Mouse (Mus musculus): ENCODE measurements around the gene Whrn. TPM values are rescaled to one million over a fixed set of nuclear protein-coding genes. Genes with fewer than 3 reads are reported as not detected.

Whrn gene
- polyA plus RNA-seq, 1 experiment from 2014 or later, result 3.8 TPM

DNA sequence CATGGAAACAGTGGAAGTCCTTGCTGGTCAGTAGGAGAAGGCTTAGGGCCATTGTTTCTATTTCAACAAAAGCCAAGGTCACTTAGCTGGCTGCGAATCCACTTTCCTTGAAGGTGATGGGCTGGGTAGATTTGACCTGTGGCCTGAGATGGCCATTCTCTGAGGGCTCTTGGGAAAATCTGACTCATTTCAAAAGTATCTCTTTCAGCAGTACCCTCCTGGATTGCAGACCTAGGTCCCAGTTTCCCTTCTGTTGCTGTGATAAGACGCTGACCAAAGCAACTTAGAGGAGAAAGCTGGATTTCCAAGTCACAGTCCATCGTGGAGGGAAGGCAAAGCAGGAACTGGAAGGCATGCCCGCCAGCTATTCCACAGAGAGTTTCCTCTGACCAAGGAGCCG, 8.2 kb upstream of the Whrn start:
- H3K27ac ChIP-seq (replicated peaks; ENCODE audit: low read depth, low read length), result no peak overlapping the region
- no peaks in the 10 kb centered on the region for H3K27me3 ChIP-seq (ENCODE audit: control insufficient read depth, insufficient read depth, low read length)
- no peak overlapping the region for H3K9ac ChIP-seq (replicated peaks; ENCODE audit: low read length)
- DNase-seq (ENCODE audit: low spot score), result no peak
- H3K4me3 ChIP-seq (ENCODE audit: low read depth, low read length), result no peak overlapping the region
- no peaks in the 10 kb centered on the region for H3K36me3 ChIP-seq (replicated peaks; ENCODE audit: control insufficient read depth, insufficient read depth, low read depth, low read length)
- no peak for ATAC-seq (replicated peaks; ENCODE audit: insufficient number of reproducible peaks, low FRiP score, low TSS enrichment, low read depth)
- no peaks in the 10 kb centered on the region for H3K4me1 ChIP-seq (ENCODE audit: control insufficient read depth, insufficient read depth, low read length)
- no peak overlapping the region for H3K4me2 ChIP-seq (ENCODE audit: low read depth, low read length)
- WGBS, result 80% methylated on average over 5 of the region's 5 CpGs
- no peaks in the 10 kb centered on the region for H3K9me3 ChIP-seq (replicated peaks; ENCODE audit: control insufficient read depth, low read length)

DNA sequence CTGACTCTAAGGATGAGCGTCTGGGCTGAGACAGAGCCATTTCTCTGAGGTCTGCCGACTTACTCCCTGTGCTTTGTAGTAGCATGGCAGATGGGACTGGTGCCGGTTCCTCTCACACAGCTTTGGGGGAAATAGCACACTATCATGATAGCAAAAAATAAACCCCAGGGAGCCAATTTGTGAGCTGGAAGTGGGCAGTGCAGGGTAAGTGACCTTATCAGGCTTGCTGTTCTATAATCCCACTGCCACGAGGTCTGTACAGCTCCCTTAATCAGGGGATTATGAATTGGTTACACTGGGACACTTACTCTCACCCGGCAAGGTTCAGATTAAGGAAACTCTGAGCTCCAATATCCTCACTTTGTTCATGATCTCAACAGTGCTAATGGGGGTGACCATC, 5.3 kb upstream of the Whrn start:
- Histone ChIP-seq H3K9me3 (replicated peaks; ENCODE audit: control insufficient read depth, low read length) (no peaks in the 10 kb centered on the region), H3K36me3 (replicated peaks; ENCODE audit: control insufficient read depth, insufficient read depth, low read depth, low read length) (no peaks in the 10 kb centered on the region), H3K4me1 (ENCODE audit: control insufficient read depth, insufficient read depth, low read length) (no peaks in the 10 kb centered on the region; the same call in 1 of the 2 replicates), H3K27me3 (ENCODE audit: control insufficient read depth, insufficient read depth, low read length) (no peaks in the 10 kb centered on the region), H3K4me3 (ENCODE audit: low read depth, low read length) (no peak overlapping the region), H3K9ac (replicated peaks; ENCODE audit: low read length) (no peak overlapping the region), H3K4me2 (ENCODE audit: low read depth, low read length) (no peak overlapping the region), H3K27ac (replicated peaks; ENCODE audit: low read depth, low read length) (no peak overlapping the region)
- DNase-seq (ENCODE audit: low spot score) (no peak), ATAC-seq (replicated peaks; ENCODE audit: insufficient number of reproducible peaks, low FRiP score, low TSS enrichment, low read depth) (no peak)
- WGBS, result 62% methylated on average over 5 of the region's 5 CpGs

DNA sequence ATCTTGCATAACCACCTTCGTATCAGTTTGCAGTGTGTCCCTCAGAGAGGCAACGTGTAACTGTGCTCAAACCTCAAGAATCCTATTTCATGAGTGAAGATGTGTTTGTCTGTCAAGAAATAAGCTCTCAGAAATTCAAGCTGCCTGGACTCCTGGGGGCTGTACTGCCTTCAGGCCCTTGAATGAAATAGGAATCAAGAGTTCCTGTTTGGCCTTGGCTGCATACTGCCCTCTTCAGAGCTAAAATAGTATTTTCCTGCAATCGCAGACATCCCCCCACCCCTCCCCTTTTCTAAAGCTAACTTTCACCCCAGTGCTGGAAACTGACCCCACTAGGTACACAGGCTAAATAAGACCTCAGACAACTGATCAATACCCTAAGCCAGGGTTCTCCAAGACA, 2.6 kb upstream of the Whrn start:
- Histone ChIP-seq H3K4me1 (ENCODE audit: control insufficient read depth, insufficient read depth, low read length) (no peaks in the 10 kb centered on the region; the same call in 1 of the 2 replicates), H3K9ac (replicated peaks; ENCODE audit: low read length) (no peak overlapping the region), H3K9me3 (replicated peaks; ENCODE audit: control insufficient read depth, low read length) (no peaks in the 10 kb centered on the region), H3K27ac (replicated peaks; ENCODE audit: low read depth, low read length) (no peak overlapping the region), H3K4me3 (ENCODE audit: low read depth, low read length) (no peak overlapping the region), H3K4me2 (ENCODE audit: low read depth, low read length) (no peak overlapping the region), H3K36me3 (replicated peaks; ENCODE audit: control insufficient read depth, insufficient read depth, low read depth, low read length) (no peaks in the 10 kb centered on the region), H3K27me3 (ENCODE audit: control insufficient read depth, insufficient read depth, low read length) (peaks cover 11% of the 10 kb centered on the region)
- 37% methylated on average over 3 of the region's 3 CpGs for WGBS
- DNase-seq (ENCODE audit: low spot score) (peak; percentile 49), ATAC-seq (replicated peaks; ENCODE audit: insufficient number of reproducible peaks, low FRiP score, low TSS enrichment, low read depth) (no peak)

DNA sequence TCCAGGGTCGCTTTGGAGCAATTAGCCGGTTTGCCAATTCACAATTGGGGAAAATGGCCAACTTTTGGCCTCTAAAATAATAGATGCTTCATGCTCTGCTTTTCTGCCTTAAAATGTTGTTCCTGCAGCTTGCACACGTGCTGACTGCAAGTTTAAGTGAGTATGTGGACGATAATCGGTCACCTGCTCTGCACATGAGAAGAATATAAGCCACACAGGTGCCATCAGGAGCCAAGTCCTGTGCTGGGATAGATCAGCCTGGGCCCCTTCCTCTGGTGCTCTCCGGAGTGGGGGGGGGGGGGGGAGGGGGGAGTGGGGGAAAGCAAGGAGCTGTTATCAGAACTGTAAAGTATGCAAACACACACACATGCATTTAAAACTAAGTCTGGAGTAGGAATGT, 521 bp upstream of the Whrn start:
- no peaks in the 10 kb centered on the region; the same call in 1 of the 2 replicates for H3K4me1 ChIP-seq (ENCODE audit: control insufficient read depth, insufficient read depth, low read length)
- H3K27me3 ChIP-seq (ENCODE audit: control insufficient read depth, insufficient read depth, low read length), result peaks cover 11% of the 10 kb centered on the region
- H3K4me3 ChIP-seq (ENCODE audit: low read depth, low read length), result peak overlapping the region; percentile 77
- WGBS, result 15% methylated on average over 5 of the region's 6 CpGs
- DNase-seq (ENCODE audit: low spot score), result no peak
- H3K27ac ChIP-seq (replicated peaks; ENCODE audit: low read depth, low read length), result no peak overlapping the region
- H3K9me3 ChIP-seq (replicated peaks; ENCODE audit: control insufficient read depth, low read length), result no peaks in the 10 kb centered on the region
- H3K9ac ChIP-seq (replicated peaks; ENCODE audit: low read length), result peak overlapping the region; percentile 50
- ATAC-seq (replicated peaks; ENCODE audit: insufficient number of reproducible peaks, low FRiP score, low TSS enrichment, low read depth), result no peak
- H3K36me3 ChIP-seq (replicated peaks; ENCODE audit: control insufficient read depth, insufficient read depth, low read depth, low read length), result no peaks in the 10 kb centered on the region
- H3K4me2 ChIP-seq (ENCODE audit: low read depth, low read length), result peak overlapping the region; percentile 94

DNA sequence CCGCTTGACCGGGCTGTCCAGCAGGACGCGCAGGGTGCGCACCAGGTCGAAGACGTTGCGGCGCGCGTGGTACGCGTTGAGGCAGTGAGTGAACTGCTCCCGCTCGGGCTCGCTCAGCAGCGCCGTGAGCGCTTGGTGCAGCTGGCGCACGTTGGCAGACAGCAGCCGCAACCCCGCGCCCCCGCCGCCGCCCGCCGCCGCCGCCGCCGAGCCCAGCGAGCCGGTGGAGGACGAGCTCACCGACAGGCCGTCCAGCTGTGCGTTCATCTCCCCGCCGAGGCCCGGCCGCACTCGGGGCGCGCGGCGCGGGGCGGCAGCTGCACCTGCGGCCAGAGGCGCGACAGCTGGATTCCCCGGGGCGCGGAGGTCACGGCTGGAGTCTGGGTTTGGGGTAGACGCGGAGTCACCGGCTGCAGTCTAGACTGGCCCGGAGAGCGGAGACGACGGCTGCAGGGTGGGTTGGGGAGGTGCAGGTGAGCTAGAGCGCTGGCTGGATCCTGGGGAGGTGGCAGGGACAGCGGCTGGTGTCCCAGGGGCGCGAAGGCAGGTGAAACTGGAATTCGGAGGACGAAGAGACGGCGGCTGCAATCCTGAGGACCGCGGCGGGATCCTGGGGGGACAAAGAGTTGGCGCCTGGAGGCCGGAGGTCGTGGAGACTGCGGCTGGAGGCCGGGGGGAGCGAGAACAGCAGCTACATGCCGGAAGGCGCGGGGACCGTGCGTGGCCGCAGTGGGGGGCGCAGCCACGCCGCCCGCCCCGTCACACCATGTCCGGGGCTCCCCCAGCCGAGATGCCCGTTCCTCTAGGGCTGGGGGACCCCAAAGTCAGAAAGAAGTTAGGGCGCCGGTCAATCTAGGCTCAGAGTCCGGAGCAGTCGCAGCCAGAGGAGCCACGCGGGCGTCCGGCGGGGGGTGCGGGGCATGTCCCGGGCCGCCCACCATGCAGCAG, 550 bp downstream of the Whrn start:
- Histone ChIP-seq H3K9me3 (replicated peaks; ENCODE audit: control insufficient read depth, low read length) (no peaks in the 10 kb centered on the region), H3K27ac (replicated peaks; ENCODE audit: low read depth, low read length) (no peak overlapping the region), H3K36me3 (replicated peaks; ENCODE audit: control insufficient read depth, insufficient read depth, low read depth, low read length) (no peaks in the 10 kb centered on the region), H3K4me1 (ENCODE audit: control insufficient read depth, insufficient read depth, low read length) (no peaks in the 10 kb centered on the region; the same call in 1 of the 2 replicates), H3K4me3 (ENCODE audit: low read depth, low read length) (peak overlapping the region; percentile 77), H3K4me2 (ENCODE audit: low read depth, low read length) (peak overlapping the region; percentile 94), H3K27me3 (ENCODE audit: control insufficient read depth, insufficient read depth, low read length) (peaks cover 11% of the 10 kb centered on the region), H3K9ac (replicated peaks; ENCODE audit: low read length) (peak overlapping the region; percentile 86)
- WGBS, result under 1% methylated on average over 90 of the region's 107 CpGs
- peak; percentile 71 for ATAC-seq (replicated peaks; ENCODE audit: insufficient number of reproducible peaks, low FRiP score, low TSS enrichment, low read depth)
- peak; percentile 61 for DNase-seq (ENCODE audit: low spot score)

DNA sequence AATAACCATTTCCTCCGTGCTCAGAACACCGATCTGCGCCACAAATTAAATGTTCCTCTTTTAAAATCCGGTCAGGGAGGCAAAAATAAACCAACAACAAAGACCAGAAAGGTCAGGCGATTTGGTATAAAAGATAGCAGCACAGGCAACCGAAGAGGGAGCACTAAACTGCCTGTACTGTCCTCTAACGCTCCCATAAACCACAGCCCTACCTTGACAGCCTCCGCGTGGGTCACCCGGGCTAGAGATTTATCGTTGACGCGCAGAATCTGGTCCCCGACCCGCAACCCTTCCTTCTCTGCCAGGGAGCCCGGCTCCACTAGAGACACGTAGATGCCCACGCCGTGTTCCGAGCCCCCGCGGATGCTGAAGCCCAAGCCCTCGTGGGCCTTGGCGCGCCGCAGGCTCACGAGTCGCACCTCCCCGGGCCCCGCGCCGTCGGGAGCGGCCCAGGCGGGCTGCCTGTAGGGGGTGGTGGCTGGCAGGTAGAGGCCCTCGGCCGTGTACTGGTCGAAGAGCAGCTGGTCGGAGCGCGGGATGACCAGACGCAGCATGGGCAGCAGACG, 1.3 kb downstream of the Whrn start:
- H3K9ac ChIP-seq (replicated peaks; ENCODE audit: low read length), result peak overlapping the region; percentile 86
- H3K9me3 ChIP-seq (replicated peaks; ENCODE audit: control insufficient read depth, low read length), result no peaks in the 10 kb centered on the region
- H3K4me1 ChIP-seq (ENCODE audit: control insufficient read depth, insufficient read depth, low read length), result no peaks in the 10 kb centered on the region; the same call in 1 of the 2 replicates
- H3K27ac ChIP-seq (replicated peaks; ENCODE audit: low read depth, low read length), result no peak overlapping the region
- H3K4me3 ChIP-seq (ENCODE audit: low read depth, low read length), result peak overlapping the region; percentile 77
- DNase-seq (ENCODE audit: low spot score) (no peak), ATAC-seq (replicated peaks; ENCODE audit: insufficient number of reproducible peaks, low FRiP score, low TSS enrichment, low read depth) (no peak)
- 5% methylated on average over 43 of the region's 43 CpGs for WGBS
- H3K4me2 ChIP-seq (ENCODE audit: low read depth, low read length), result peak overlapping the region; percentile 94
- H3K36me3 ChIP-seq (replicated peaks; ENCODE audit: control insufficient read depth, insufficient read depth, low read depth, low read length), result no peaks in the 10 kb centered on the region
- peaks cover 11% of the 10 kb centered on the region for H3K27me3 ChIP-seq (ENCODE audit: control insufficient read depth, insufficient read depth, low read length)

DNA sequence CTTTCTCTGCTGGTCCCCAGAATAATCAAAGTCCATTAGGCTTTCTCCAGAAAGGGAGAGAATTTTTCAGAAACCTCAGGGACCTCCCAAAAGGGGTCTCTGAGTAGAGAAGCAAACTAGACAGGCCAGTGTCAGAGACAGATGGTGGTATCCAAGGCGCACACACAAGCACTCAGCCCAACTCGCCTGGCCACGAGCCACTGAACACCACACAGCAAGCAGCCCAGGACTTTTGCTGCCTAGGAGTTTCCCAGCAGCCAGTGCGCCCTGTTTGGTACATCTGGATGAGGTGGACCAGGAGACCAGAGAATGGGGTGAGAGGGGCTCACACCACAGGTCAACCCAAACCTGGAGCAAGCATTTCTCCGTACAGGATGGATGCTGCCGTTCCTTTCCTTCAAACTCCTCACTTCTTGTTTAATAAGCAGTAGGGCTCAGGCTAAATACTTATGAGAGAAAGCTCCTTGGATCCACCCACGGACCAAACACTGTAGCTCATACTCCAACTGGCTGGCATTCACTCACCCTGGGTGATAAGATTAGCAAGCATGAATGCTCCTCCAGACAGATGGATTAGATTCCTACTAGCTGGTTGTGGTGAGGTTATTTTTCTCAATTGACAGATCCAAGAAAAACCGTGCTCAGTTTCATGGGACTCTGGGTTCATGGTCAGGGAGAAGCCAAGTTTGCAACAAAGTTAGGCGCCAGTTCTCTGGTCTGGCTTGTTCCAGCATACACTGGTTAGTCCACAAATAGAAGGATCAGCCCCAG, 2.3 kb downstream of the Whrn start:
- no peak overlapping the region for H3K9ac ChIP-seq (replicated peaks; ENCODE audit: low read length)
- peaks cover 11% of the 10 kb centered on the region for H3K27me3 ChIP-seq (ENCODE audit: control insufficient read depth, insufficient read depth, low read length)
- no peaks in the 10 kb centered on the region for H3K9me3 ChIP-seq (replicated peaks; ENCODE audit: control insufficient read depth, low read length)
- 66% methylated on average over 9 of the region's 9 CpGs for WGBS
- no peaks in the 10 kb centered on the region; the same call in 1 of the 2 replicates for H3K4me1 ChIP-seq (ENCODE audit: control insufficient read depth, insufficient read depth, low read length)
- DNase-seq (ENCODE audit: low spot score) (no peak), ATAC-seq (replicated peaks; ENCODE audit: insufficient number of reproducible peaks, low FRiP score, low TSS enrichment, low read depth) (no peak)
- no peak overlapping the region for H3K27ac ChIP-seq (replicated peaks; ENCODE audit: low read depth, low read length)
- no peak overlapping the region for H3K4me3 ChIP-seq (ENCODE audit: low read depth, low read length)
- H3K4me2 ChIP-seq (ENCODE audit: low read depth, low read length), result 0 out of 2 replicates have a peak overlapping the region, but pooled peaks have one; percentile 11
- H3K36me3 ChIP-seq (replicated peaks; ENCODE audit: control insufficient read depth, insufficient read depth, low read depth, low read length), result no peaks in the 10 kb centered on the region
